Mouse (Mus musculus): ENCODE results near the gene Tbc1d2b.
A peak's percentile ranks its signal among the peaks of the same experiment; 100 is the strongest.

Gene Tbc1d2b

GRCm38 (mm10) chr9:90242855-90243254 lies 27.7 kb downstream of the Tbc1d2b start:
- DNase-seq (ENCODE audit: low spot score in 2 of 2), result peak; percentile 43 to 49

GRCm38 (mm10) chr9:90242291-90242690 lies 28.3 kb downstream of the Tbc1d2b start:
- DNase-seq (ENCODE audit: low spot score in 2 of 2), result no peak

- peak in 1 of 2 experiments; percentile 56 for DNase-seq (ENCODE audit: low spot score in 2 of 2)
Measured at GRCm38 (mm10) chr9:90241618-90242017, 29.0 kb downstream of the Tbc1d2b start.

- no peak for DNase-seq (ENCODE audit: low spot score in 2 of 2)
Measured at GRCm38 (mm10) chr9:90241041-90241440, 29.6 kb downstream of the Tbc1d2b start.

GRCm38 (mm10) chr9:90240560-90240959 lies 30.0 kb downstream of the Tbc1d2b start:
- DNase-seq (ENCODE audit: low spot score in 2 of 2), result no peak

GRCm38 (mm10) chr9:90237232-90238062 lies 33.2 kb downstream of the Tbc1d2b start:
- peak; percentile 52 to 71 for DNase-seq (ENCODE audit: low spot score in 2 of 2)

- no peak for DNase-seq (ENCODE audit: low spot score in 2 of 2)
Measured at GRCm38 (mm10) chr9:90236817-90237216, 33.8 kb downstream of the Tbc1d2b start.

- no peak for DNase-seq (ENCODE audit: low spot score in 2 of 2)
Measured at GRCm38 (mm10) chr9:90235258-90235882, 35.2 kb downstream of the Tbc1d2b start.

GRCm38 (mm10) chr9:90234786-90235185 lies 35.8 kb downstream of the Tbc1d2b start:
- DNase-seq (ENCODE audit: low spot score in 2 of 2), result no peak

- no peak for DNase-seq (ENCODE audit: low spot score in 2 of 2)
Measured at GRCm38 (mm10) chr9:90233906-90234419, 36.6 kb downstream of the Tbc1d2b start.

GRCm38 (mm10) chr9:90232781-90233690 lies 37.6 kb downstream of the Tbc1d2b start:
- DNase-seq (ENCODE audit: low spot score in 2 of 2), result no peak

- DNase-seq (ENCODE audit: low spot score in 2 of 2), result no peak
Measured at GRCm38 (mm10) chr9:90227171-90227570, 43.4 kb downstream of the Tbc1d2b start.

GRCm38 (mm10) chr9:90226742-90227096 lies 43.9 kb downstream of the Tbc1d2b start:
- DNase-seq (ENCODE audit: low spot score in 2 of 2), result no peak

GRCm38 (mm10) chr9:90226081-90226741 lies 44.4 kb downstream of the Tbc1d2b start:
- no peak for DNase-seq (ENCODE audit: low spot score in 2 of 2)

- no peak for DNase-seq (ENCODE audit: low spot score in 2 of 2)
Measured at GRCm38 (mm10) chr9:90222275-90222674, 48.3 kb downstream of the Tbc1d2b start.

GRCm38 (mm10) chr9:90217501-90217900 lies 53.1 kb downstream of the Tbc1d2b start:
- DNase-seq (ENCODE audit: low spot score in 2 of 2), result no peak

- no peak for DNase-seq (ENCODE audit: low spot score in 2 of 2)
Measured at GRCm38 (mm10) chr9:90216259-90217001, 54.2 kb downstream of the Tbc1d2b start.

GRCm38 (mm10) chr9:90213127-90213526 lies 57.5 kb downstream of the Tbc1d2b start:
- no peak for DNase-seq (ENCODE audit: low spot score in 2 of 2)

GRCm38 (mm10) chr9:90208655-90209054 lies 61.9 kb downstream of the Tbc1d2b start:
- DNase-seq (ENCODE audit: low spot score in 2 of 2), result no peak

GRCm38 (mm10) chr9:90207808-90208207 lies 62.8 kb downstream of the Tbc1d2b start:
- no peak for DNase-seq (ENCODE audit: low spot score in 2 of 2)

- DNase-seq (ENCODE audit: low spot score in 2 of 2), result peak; percentile 66 to 78
Measured at GRCm38 (mm10) chr9:90206500-90206899, 64.1 kb downstream of the Tbc1d2b start.
